Mouse (Mus musculus): ENCODE data around the gene Dctn3.
"Not testable (repeated sequence)": the region's sequence is repeated elsewhere in the genome, so short reads cannot be mapped to it uniquely, and the experiment has no call there.

The Dctn3 gene

DNA sequence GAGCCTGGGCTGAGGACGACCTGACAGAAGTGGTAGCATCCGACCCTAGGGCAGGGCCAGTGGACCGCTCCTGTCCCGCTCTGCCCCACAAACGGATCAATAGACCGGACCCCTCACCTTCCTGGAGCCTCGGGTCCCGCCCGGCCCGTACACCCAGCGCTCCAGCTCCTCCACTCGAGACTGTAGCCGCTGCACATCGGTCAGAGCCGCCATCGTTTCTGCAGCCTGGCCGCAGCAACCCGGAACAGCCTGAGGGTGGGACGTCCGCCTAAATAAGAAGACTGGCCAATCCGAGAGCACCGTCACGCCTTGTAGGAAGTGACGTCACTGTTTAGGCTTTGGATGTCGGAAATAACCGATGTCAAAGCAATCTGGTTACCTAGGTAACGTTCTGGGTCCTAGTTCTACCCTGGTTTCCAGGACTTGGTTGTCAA lies at the start of gene Dctn3:
Gene Dctn3 (minus strand): TSS at position 253 of the 434 bp plus-strand sequence.
- DNase-seq (ENCODE audit: low spot score in 2 of 2) = peak; percentile 92 to 97

- not testable (repeated sequence) for DNase-seq (ENCODE audit: low spot score in 2 of 2)
Observed at GRCm38 (mm10) chr4:41767301-41767700, 44.3 kb upstream of the Dctn3 start.

DNA sequence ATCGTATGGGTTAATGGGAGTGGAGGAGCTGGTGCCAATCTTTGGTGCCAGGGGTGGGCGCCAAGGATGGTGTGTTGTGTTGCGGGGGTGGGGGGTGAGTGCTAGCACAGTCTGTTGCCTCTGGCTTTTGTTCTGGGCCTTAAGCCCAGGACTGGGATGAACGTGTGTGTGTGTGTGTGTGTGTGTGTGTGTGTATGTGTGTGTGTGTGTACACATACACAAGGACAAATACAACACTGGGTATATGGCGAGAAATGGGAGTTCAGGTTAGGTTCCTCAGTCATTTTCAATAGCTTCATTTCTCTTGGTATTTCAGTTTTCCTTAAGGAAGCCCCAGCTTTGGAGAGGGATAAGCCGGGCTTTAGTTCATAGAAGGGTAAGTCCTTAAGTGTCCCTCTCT lies 40.2 kb upstream of the Dctn3 start:
- not testable (repeated sequence) for DNase-seq (ENCODE audit: low spot score in 2 of 2)

- DNase-seq (ENCODE audit: low spot score in 2 of 2) = not testable (repeated sequence)
Observed at GRCm38 (mm10) chr4:41762688-41763114, 39.7 kb upstream of the Dctn3 start.

- no peak for DNase-seq (ENCODE audit: low spot score in 2 of 2)
Observed at GRCm38 (mm10) chr4:41762099-41762687, 39.2 kb upstream of the Dctn3 start.

GRCm38 (mm10) chr4:41761680-41762079 lies 38.7 kb upstream of the Dctn3 start:
- no peak for DNase-seq (ENCODE audit: low spot score in 2 of 2)

DNA sequence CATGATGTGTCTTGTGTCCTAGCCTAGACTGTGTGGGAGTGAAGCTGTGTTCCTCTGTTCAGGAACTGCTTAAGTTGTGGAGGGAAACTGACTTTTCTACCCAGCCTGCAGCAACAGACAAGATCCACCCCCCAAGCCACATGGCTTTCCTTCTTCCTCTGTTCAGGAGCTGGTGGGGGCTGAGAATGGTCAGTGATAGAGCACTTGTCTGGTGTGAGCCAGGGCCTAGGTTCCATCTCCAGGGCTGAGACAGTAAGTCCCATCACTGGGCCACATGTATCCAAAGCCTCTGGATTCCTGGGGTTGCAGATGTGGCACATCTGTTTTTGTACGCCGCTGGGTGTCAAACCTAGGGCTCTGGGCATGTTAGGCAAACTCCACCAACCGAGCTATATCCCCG lies 37.9 kb upstream of the Dctn3 start:
- no peak for DNase-seq (ENCODE audit: low spot score in 2 of 2)

GRCm38 (mm10) chr4:41760288-41760721 lies 37.3 kb upstream of the Dctn3 start:
- DNase-seq (ENCODE audit: low spot score in 2 of 2) = no peak

GRCm38 (mm10) chr4:41759656-41760287 lies 36.8 kb upstream of the Dctn3 start:
- no peak for DNase-seq (ENCODE audit: low spot score in 2 of 2)

DNA sequence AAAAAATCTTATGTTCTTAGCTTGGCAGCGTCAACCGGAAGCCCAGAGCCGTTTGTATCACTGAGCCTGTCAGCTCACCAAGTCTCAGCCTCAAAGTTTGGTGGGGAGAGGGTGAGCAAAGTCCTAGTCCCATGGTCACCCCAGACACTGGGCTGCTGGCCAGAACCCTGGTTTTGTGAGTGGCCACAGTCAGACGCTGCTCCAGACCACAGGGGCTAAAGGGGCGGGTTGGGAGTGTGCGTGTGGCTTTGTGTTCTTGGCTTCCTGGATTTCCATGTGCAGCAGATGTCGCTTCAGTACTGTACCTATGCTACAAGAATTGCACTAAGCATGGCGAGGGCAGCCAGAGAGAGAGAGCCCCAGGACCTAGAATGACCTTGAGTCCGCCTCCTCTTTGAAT lies 36.2 kb upstream of the Dctn3 start:
- no peak for DNase-seq (ENCODE audit: low spot score in 2 of 2)

DNA sequence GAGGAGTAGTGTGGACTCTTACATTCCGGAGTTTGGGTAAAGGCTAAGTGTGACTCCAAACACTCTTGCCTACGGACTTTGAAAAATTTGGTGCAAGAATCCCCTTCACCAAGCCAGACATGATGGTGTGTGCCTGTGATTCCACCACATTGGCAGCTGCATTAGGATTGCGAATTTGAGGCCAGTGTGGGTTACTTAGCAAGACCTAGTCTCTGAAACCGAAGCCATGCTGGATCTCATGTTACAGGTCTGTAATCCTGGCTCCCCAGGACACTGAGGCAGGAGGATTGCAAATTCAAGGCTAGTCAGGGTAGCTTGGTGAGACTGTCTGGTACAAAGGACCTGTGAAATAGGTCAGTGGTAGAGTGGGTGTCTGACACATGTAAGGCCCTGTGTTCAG lies 35.7 kb upstream of the Dctn3 start:
- no peak for DNase-seq (ENCODE audit: low spot score in 2 of 2)

DNA sequence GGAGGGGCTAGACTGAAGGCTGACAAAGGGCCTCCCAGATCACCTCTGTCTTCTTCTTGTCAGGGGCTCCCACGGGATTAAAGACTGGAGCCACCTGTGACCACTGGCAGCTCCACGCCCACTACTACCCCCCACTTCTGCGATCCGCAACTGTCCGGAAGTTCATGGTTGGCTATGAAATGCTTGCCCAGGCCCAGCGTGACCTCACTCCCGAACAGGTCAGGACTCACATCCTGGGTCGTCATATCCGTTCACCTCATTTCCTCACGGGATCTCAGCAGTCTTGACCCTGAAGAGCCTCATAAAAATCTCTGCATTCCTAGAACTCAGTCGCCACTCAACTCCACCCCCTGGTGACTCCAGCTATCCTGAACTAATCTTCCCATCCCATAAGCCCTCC lies 35.1 kb upstream of the Dctn3 start:
- DNase-seq (ENCODE audit: low spot score in 2 of 2) = no peak

- no peak for DNase-seq (ENCODE audit: low spot score in 2 of 2)
Observed at GRCm38 (mm10) chr4:41757321-41757720, 34.4 kb upstream of the Dctn3 start.

DNA sequence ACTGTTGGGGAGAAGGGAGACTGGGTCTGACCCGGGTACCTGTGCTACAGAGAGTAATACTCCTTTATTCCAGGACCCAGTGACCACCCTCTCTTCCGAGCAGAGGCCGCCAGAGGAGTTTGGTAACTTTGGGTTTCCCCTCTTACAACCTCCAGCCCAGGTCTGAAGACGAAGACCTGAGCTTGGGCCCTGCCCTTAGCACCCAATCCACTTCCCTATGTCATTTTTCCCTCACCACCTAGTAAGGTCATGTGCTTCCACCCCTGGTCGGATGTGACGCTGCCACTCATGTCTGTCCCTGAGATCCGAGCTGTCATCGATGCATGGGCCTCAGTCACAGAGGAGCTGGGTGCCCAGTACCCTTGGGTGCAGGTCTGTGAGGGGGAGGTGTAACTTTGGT lies 33.5 kb upstream of the Dctn3 start:
- DNase-seq (ENCODE audit: low spot score in 2 of 2) = no peak

GRCm38 (mm10) chr4:41755338-41756305 lies 32.7 kb upstream of the Dctn3 start, which contains the start of gene Sigmar1:
Gene Sigmar1, minus strand, starts transcription at chr4:41756157.
- DNase-seq (ENCODE audit: low spot score in 2 of 2) = peak; percentile 70 to 75

GRCm38 (mm10) chr4:41754797-41755337 lies 31.9 kb upstream of the Dctn3 start, which contains the start of gene Galt:
Gene Galt, plus strand, starts transcription at chr4:41755228.
- peak in 1 of 2 experiments; percentile 62 for DNase-seq (ENCODE audit: low spot score in 2 of 2)

GRCm38 (mm10) chr4:41745021-41745420 lies 22.1 kb upstream of the Dctn3 start:
- DNase-seq (ENCODE audit: low spot score in 2 of 2) = no peak

- DNase-seq (ENCODE audit: low spot score in 2 of 2) = no peak
Observed at GRCm38 (mm10) chr4:41744131-41744530, 21.2 kb upstream of the Dctn3 start.

DNA sequence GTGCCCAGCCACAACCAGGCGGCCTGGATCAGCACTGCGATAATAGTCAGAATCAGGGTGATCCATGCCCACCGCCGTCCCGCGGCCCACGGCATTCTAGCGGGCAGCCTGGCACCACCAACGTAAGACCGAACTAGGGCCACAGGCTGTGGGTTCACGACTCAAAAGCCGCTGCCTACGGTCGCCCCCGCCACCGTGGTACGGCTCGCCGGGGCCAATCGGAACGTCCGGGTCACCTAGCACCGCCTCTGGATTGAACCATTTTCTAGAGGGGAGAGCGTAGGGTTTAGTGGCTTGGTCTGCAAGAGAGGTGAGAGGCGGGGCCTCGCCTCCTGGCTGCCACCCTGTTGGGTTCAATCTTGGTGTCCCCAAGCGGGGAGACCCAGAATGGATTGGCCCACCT lies 18.2 kb upstream of the Dctn3 start:
- DNase-seq (ENCODE audit: low spot score in 2 of 2) = peak; percentile 92 to 96

DNA sequence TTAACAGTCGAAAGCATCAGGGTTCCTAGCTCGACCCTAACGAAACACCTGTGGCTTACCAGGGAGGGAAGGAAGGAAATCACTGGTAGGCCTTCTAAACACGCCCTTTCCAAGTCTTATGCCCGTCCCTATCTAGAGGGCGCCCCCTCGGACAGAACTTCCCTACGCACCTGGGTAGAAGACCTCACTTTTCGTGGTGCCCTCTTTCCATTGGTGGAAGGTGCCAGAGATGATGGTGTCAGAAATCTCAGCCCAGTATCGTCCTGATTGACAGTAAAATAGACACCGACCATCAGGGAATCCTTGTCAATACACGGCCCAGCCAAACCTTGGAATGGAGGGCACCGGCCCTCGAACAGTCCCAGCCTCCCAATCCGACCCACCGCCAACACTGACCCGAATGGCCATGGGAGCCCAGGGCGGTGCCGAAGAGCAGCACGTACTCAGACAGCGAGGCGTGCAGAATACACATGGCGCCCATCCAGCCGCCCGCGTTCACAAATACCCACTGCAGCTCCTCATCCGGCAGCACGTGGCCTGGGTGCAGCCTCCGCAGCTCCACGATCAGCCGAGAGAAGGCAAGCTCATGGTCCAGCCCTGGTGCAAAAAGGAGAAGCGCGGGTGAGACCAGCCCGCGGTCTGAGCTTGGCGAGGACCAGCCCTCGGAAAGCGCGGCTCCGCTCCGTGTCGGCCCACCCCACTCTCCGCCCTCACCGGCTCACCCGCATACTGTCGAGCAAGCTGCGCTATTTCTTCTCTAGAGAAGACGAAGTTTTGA lies 17.6 kb upstream of the Dctn3 start:
- DNase-seq (ENCODE audit: low spot score in 2 of 2) = peak; percentile 76

DNA sequence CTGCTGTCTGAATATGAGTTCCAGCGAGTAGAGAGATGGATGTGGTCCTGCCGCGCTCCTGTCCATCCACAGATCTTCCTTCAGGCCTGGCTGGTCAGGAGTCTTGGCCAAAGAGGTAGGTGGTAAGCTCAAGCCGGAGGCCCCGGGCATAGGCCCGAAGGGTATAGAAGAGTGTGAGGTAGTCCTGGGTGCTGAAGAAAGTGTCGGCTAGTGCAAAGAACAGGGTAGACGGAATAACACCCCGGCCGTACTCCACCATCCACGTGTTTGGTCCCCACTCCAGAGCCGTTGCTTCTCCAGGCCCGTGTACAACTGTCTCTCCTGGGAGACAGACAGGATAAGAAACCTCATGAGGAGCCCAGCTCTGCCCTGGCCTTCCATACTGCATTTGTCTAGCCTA lies 16.3 kb upstream of the Dctn3 start:
- DNase-seq (ENCODE audit: low spot score in 2 of 2) = no peak
